Mouse (Mus musculus) NIH3T3 (cell line): ENCODE measurements at regions not wholly inside any gene's neighbourhood (a gene's known extent, or its start where the extent isn't known, plus 50 kb on each side); places are given as distances from the start of the nearest gene placed in this dataset.

Experiments used
- DNase-seq: peaks from one replicate; pipeline ENCODE4 v3.0.0-alpha.2; 2012; ENCODE audit warnings: low read depth

DNA sequence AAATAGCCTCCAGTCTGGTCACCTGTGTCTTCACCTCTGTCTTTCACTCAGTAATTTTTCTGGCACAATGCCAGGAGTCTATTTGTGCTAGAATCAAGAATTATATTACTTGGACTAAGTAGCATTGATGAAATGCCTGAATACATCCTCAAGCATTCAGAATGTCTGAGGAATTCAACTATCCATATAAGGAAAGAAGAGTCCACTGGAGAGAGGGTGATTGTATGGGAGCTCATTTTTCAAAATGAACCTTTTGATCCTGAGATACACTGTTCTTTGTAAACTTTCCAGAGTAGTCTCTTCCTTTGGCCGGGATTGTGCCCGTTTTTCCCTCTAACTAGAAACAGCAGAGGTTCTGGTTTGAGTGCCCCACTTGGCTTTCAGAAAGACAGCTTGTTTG lies 367.0 kb upstream of the Kif18a start:
- no peak for DNase-seq

DNA sequence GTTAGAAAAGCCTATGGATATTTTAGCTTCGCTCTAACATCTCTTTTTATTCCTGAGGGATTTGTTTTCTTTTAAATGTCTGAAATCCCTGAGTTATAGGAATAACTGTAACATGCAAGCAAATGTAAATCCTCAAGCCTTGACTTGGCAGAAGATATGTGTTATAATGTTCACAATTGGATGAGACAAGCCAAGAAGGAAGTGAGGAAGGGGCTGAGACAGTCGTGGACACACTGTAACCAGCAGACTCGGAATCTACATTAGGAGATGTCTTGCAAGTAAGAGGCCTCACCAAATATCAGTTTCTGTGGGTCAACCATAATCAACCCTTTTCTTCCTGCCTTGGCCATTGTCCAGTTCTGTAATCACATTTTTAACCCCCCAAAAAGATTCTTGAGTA lies 366.6 kb upstream of the Kif18a start:
- no peak for DNase-seq

DNA sequence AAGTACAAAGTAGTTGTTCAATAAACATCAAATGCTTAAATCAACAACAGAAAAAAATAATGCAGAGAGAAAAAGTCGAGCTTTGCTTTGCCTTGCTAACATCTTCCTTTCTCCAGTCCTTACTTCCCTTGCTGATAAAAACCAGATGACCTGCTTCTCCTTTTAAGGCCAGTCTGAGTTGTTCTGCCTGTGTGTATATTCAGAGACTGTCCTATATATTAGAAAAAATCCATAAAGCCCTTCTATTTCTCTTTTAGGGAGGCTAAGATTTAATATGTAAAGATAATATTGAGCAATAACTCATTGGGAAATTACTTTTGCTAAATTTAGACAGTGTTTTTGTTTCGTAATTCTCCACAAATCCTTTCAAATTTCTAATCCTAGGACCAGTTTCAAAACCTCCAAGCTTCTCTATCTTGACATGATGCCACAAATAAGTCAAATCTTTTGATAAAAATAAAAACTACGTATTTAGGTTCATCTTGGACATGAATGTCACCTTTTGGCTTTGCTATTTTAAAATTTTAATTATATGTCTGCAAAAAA lies 361.0 kb upstream of the Kif18a start:
- peak; percentile 56 for DNase-seq

DNA sequence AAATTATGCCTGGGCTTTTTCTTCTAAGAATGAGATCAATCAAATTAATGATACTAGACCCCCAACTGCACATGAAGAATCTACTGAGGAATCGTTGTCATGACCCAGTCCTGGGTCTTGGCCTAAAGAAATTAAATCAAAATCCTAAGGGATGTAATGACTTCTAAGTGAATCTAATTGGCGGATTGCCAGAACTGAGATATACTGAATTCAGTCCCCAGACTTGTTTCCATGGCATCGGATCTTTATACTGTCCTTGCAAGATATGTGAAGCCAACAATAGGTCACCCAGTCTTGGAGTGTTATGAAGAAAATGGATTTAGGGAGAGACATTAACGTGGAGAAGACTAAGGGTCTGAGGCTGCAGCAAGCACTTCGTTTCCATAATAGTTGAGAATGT lies 360.4 kb upstream of the Kif18a start:
- peak; percentile 29 for DNase-seq

DNA sequence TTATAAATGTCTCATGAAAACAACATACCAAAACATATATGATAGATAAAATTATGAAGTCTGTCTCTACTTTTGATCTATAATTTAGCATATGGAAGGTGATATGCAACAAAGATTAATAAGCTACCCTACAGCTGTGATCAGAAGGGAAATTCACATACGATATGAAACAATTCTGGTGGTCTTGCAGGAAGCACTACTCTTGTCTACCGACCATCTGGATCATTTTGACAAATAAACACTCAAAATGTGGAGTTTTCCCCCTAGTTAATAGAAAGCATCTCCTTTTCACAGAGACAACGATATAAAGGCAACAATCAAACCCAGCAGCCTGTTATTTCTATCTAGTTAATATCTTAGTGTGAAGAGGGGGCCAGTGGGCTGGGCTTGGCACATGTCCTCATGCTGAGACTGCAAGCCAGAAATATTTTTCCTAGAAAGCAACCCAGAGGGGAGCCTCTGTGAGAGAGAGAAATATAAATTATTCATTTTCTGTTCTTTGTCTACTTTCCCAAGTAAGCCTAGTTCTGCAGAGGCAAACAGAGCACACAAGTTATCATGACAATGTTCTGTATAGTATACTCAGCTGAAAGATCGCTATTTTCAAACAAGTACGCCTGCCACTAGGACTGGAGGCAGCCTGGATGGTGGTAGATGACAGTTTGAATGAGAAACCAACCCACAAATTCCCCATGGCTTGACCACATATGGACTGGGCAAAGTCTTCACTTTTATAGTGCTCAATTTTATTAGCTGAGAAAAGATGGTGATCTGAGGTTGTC lies 344.4 kb upstream of the Kif18a start:
- DNase-seq: peak; percentile 13

- no peak for DNase-seq
Observed at GRCm38 (mm10) chr2:108980921-108981320, 299.6 kb upstream of the Kif18a start.

DNA sequence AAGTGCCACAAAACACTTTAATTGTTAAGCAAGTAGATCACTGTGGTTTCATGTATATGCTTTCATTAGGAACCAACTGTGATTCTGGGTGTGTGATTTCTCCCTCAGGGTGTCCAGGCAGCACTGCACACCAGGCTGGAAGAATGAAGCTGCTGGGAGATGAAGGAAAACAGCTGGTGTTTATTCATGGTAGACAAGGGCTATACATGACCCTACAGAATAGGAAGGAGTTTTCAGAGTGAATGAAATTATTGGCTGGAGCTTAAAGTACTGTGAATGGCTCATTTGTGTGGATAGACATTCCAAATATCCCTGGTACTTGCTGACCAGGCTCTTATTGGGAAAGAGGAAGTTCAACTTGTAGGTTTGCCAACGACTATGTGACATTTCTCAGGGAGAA lies 264.3 kb upstream of the Kif18a start:
- DNase-seq: peak; percentile 16

DNA sequence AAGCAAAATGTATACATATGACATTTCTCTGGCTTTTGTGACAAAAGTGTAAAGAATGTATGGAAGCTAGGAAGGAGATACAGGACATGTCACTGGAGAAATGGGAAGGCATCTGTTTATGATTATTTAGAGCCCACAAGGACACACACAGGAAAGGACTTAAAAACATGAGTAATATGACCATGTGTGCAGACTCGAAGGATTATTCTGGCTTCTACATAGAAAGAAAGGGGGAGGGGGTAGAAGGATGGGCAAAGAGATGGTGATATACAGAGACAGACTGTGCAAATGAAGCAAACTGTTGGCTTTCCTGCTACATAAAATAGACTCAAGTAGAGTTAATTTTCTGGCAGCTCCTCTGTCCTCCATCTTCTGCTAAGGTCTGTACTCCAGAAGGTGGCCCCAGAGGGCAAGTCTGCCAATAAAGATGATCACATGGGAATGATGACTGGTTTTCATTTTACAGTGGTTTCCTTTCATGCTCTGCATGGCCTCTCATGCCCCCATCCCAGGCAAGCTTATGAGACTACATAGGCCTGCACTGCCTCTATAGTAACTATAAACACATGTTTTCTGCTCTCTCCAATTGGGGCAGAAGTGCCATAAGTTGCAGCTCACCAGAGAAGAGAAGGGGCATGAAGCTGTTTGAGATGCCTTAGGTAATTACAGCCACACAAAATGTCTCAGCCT lies 263.4 kb upstream of the Kif18a start:
- peak; percentile 88 for DNase-seq

- DNase-seq: no peak
Observed at GRCm38 (mm10) chr2:109038131-109038695, 242.3 kb upstream of the Kif18a start.
